Comparison of ENCODE assay signal across 11 mouse cellular contexts in genomic region chr17:28352018-28352417, GRCm38 (mm10). TPM values are rescaled to one million over a fixed set of nuclear protein-coding genes. Genes with fewer than 3 reads are reported as not detected.
DNase-seq lines count a peak whose midpoint lies in the region; ATAC-seq and TF ChIP-seq lines count a peak whose summit lies in the region.
"Had no signal": no experiment of that assay in that cellular context is flagged by ENCODE, and none has a peak within 500 bp of the region (broad histone marks: within the 10 kb centered on the region; RNA-seq: fewer than 3 reads in every experiment).

No protein-coding gene starts in this region.

- no peak for TF ChIP-seq CTCF in E14TG2a.4 (conservative IDR thresholded peaks at IDR 0.05; ENCODE audit: low read length)

- peaks cover 11% of the 10 kb centered on the region for H3K4me1 ChIP-seq in hindbrain, embryonic 11.5 days (replicated peaks; ENCODE audit: control insufficient read depth, insufficient read depth, low read length)
- H3K4me1 ChIP-seq in hindbrain, embryonic 13.5 days (replicated peaks) = peaks cover 37% of the 10 kb centered on the region
- peaks cover 58% of the 10 kb centered on the region for H3K4me1 ChIP-seq in E14TG2a.4 (replicated peaks; ENCODE audit: low read depth, low read length)
- H3K4me1 ChIP-seq in embryonic facial prominence, embryonic 10.5 days = peaks cover 62% of the 10 kb centered on the region
- peaks cover 40% of the 10 kb centered on the region for H3K4me1 ChIP-seq in liver, embryonic 11.5 days (replicated peaks; ENCODE audit: control insufficient read depth, insufficient read depth, low read length)

- no peaks in the 10 kb centered on the region for H3K36me3 ChIP-seq in hindbrain, embryonic 11.5 days (ENCODE audit: control insufficient read depth, insufficient read depth, low read length)
- no peaks in the 10 kb centered on the region for H3K36me3 ChIP-seq in hindbrain, embryonic 13.5 days
- H3K36me3 ChIP-seq in E14TG2a.4 (ENCODE audit: insufficient read depth, low read length) = no peaks in the 10 kb centered on the region
- H3K36me3 ChIP-seq in embryonic facial prominence, embryonic 10.5 days (replicated peaks) = 0 out of 2 replicates have a peak, but pooled peaks cover 2% of the 10 kb centered on the region
- H3K36me3 ChIP-seq in liver, embryonic 11.5 days (ENCODE audit: control insufficient read depth, insufficient read depth, low read length) = no peaks in the 10 kb centered on the region

- no peak for DNase-seq in hindbrain, embryonic 11.5 days (ENCODE audit: low spot score)
- DNase-seq in embryonic facial prominence, embryonic 10.5 days (ENCODE audit: low spot score) = no peak
- peak; percentile 69 for DNase-seq in liver, embryonic 11.5 days (ENCODE audit: low spot score)
- DNase-seq in right cerebral cortex, postnatal 14 days = no peak
- no peak for DNase-seq in cerebellum, adult 18-20 months
- DNase-seq: adrenal gland, postnatal 36 days; right cerebral cortex, adult 18-20 months had no signal

- H3K9me3 ChIP-seq in hindbrain, embryonic 11.5 days (ENCODE audit: control insufficient read depth, low read length) = no peaks in the 10 kb centered on the region
- H3K9me3 ChIP-seq in hindbrain, embryonic 13.5 days = no peaks in the 10 kb centered on the region
- no peaks in the 10 kb centered on the region for H3K9me3 ChIP-seq in E14TG2a.4 (ENCODE audit: low read length)
- 0 out of 2 replicates have a peak, but pooled peaks cover 3% of the 10 kb centered on the region for H3K9me3 ChIP-seq in embryonic facial prominence, embryonic 10.5 days
- no peaks in the 10 kb centered on the region for H3K9me3 ChIP-seq in liver, embryonic 11.5 days (ENCODE audit: control insufficient read depth, low read length)

- WGBS in hindbrain, embryonic 11.5 days = 6% methylated on average over 11 of the region's 11 CpGs
- WGBS in hindbrain, embryonic 13.5 days = 10% methylated on average over 11 of the region's 11 CpGs
- 6% methylated on average over 11 of the region's 11 CpGs for WGBS in embryonic facial prominence, embryonic 10.5 days
- WGBS in liver, embryonic 11.5 days = 2% methylated on average over 11 of the region's 11 CpGs

- ATAC-seq in hindbrain, embryonic 11.5 days (ENCODE audit: low FRiP score) = no peak
- no peak for ATAC-seq in hindbrain, embryonic 13.5 days (ENCODE audit: low FRiP score)
- ATAC-seq in liver, embryonic 11.5 days (replicated peaks; ENCODE audit: low FRiP score) = peak; percentile 82
- no peak for ATAC-seq in inflammation-experienced regulatory T-cells, adult 6 months

- no peak overlapping the region for H3K27ac ChIP-seq in hindbrain, embryonic 11.5 days (ENCODE audit: low read depth, low read length)
- H3K27ac ChIP-seq in hindbrain, embryonic 13.5 days = no peak overlapping the region
- H3K27ac ChIP-seq in embryonic facial prominence, embryonic 10.5 days (replicated peaks) = peak overlapping the region; percentile 96
- H3K27ac ChIP-seq in liver, embryonic 11.5 days (ENCODE audit: low read depth, low read length) = peak overlapping the region; percentile 95

- H3K9ac ChIP-seq in hindbrain, embryonic 11.5 days (ENCODE audit: low read depth, low read length) = no peak overlapping the region
- no peak overlapping the region for H3K9ac ChIP-seq in hindbrain, embryonic 13.5 days
- H3K9ac ChIP-seq in liver, embryonic 11.5 days (ENCODE audit: low read depth, low read length) = peak overlapping the region; percentile 74

- 0 out of 2 replicates have a peak overlapping the region, but pooled peaks have one; percentile 76 for H3K4me3 ChIP-seq in hindbrain, embryonic 11.5 days (ENCODE audit: low read depth, low read length)
- H3K4me3 ChIP-seq in hindbrain, embryonic 13.5 days = no peak overlapping the region
- H3K4me3 ChIP-seq in E14TG2a.4 (replicated peaks; ENCODE audit: low read length) = peak overlapping the region; percentile 89
- H3K4me3 ChIP-seq in embryonic facial prominence, embryonic 10.5 days = peak overlapping the region; percentile 91
- peak overlapping the region; percentile 81 for H3K4me3 ChIP-seq in liver, embryonic 11.5 days (ENCODE audit: low read depth, low read length)

- peaks cover 15% of the 10 kb centered on the region for H3K27me3 ChIP-seq in hindbrain, embryonic 11.5 days (ENCODE audit: control insufficient read depth, insufficient read depth, low read length)
- H3K27me3 ChIP-seq in hindbrain, embryonic 13.5 days = peaks cover 62% of the 10 kb centered on the region
- H3K27me3 ChIP-seq in E14TG2a.4 (ENCODE audit: insufficient read depth, low read length) = peaks cover 78% of the 10 kb centered on the region
- H3K27me3 ChIP-seq in embryonic facial prominence, embryonic 10.5 days (replicated peaks; ENCODE audit: low read depth, poor library complexity, severe bottlenecking) = peaks cover 61% of the 10 kb centered on the region
- peaks cover 18% of the 10 kb centered on the region for H3K27me3 ChIP-seq in liver, embryonic 11.5 days (replicated peaks; ENCODE audit: control insufficient read depth, insufficient read depth, low read length)

- peak overlapping the region; percentile 95 for H3K4me2 ChIP-seq in hindbrain, embryonic 11.5 days (replicated peaks; ENCODE audit: low read depth, low read length)
- H3K4me2 ChIP-seq in hindbrain, embryonic 13.5 days = no peak overlapping the region; the same call in 1 of the 2 replicates
- peak overlapping the region; percentile 95 for H3K4me2 ChIP-seq in liver, embryonic 11.5 days

RNA-seq across cellular contexts. Expression of gene Tead3, which starts 1.4 kb away (rescaled TPM):
- 3.7 and 5.1 TPM in 2 replicates for polyA plus RNA-seq in hindbrain, embryonic 11.5 days (2014; fragmentation: Nextera tagmentation; extraction: Ambion mirVana)
- 1.8 and 2.0 TPM in 2 replicates for polyA plus RNA-seq in hindbrain, embryonic 13.5 days (2015; fragmentation: Nextera tagmentation; extraction: Ambion mirVana)
- polyA plus RNA-seq in embryonic facial prominence, embryonic 10.5 days (2016; fragmentation: Nextera tagmentation; extraction: Ambion mirVana) = 8.4 and 9.2 TPM in 2 replicates
- 4.3 and 4.6 TPM in 2 replicates for polyA plus RNA-seq in liver, embryonic 11.5 days (2014; fragmentation: Nextera tagmentation; extraction: Ambion mirVana)
- polyA plus RNA-seq in inflammation-experienced regulatory T-cells, adult 6 months (2017; shearing (Covaris generic)) = not detected

RNA-seq across cellular contexts. Expression of gene Tulp1, which starts 13.0 kb away (rescaled TPM):
- 2.9 and 4.1 TPM in 2 replicates for polyA plus RNA-seq in hindbrain, embryonic 11.5 days (2014; fragmentation: Nextera tagmentation; extraction: Ambion mirVana)
- polyA plus RNA-seq in hindbrain, embryonic 13.5 days (2015; fragmentation: Nextera tagmentation; extraction: Ambion mirVana) = 2.1 and 2.2 TPM in 2 replicates
- polyA plus RNA-seq in embryonic facial prominence, embryonic 10.5 days (2016; fragmentation: Nextera tagmentation; extraction: Ambion mirVana) = 3.4 and 4.9 TPM in 2 replicates
- polyA plus RNA-seq in liver, embryonic 11.5 days (2014; fragmentation: Nextera tagmentation; extraction: Ambion mirVana) = 2.8 and 3.3 TPM in 2 replicates
- under 1 TPM in 2 of 3 experiments, not detected in 1; 0.24 to 0.39 TPM for polyA plus RNA-seq in inflammation-experienced regulatory T-cells, adult 6 months (2017; shearing (Covaris generic))
- polyA plus RNA-seq: cortical plate, adult 2 months had no signal

RNA-seq across cellular contexts. Expression of gene Rpl10a, which starts 23.7 kb away (rescaled TPM):
- polyA plus RNA-seq in hindbrain, embryonic 11.5 days (2014; fragmentation: Nextera tagmentation; extraction: Ambion mirVana) = 445 and 475 TPM in 2 replicates
- 336 and 366 TPM in 2 replicates for polyA plus RNA-seq in hindbrain, embryonic 13.5 days (2015; fragmentation: Nextera tagmentation; extraction: Ambion mirVana)
- 539 and 546 TPM in 2 replicates for polyA plus RNA-seq in embryonic facial prominence, embryonic 10.5 days (2016; fragmentation: Nextera tagmentation; extraction: Ambion mirVana)
- polyA plus RNA-seq in liver, embryonic 11.5 days (2014; fragmentation: Nextera tagmentation; extraction: Ambion mirVana) = 683 and 733 TPM in 2 replicates
- 100 to 1,000 TPM; 514 to 941 (median 691) TPM for polyA plus RNA-seq in inflammation-experienced regulatory T-cells, adult 6 months (2017; shearing (Covaris generic))

RNA-seq across cellular contexts. Expression of gene Fance, which starts 38.7 kb away (rescaled TPM):
- 18.7 and 22.5 TPM in 2 replicates for polyA plus RNA-seq in hindbrain, embryonic 11.5 days (2014; fragmentation: Nextera tagmentation; extraction: Ambion mirVana)
- 21.9 and 24.2 TPM in 2 replicates for polyA plus RNA-seq in hindbrain, embryonic 13.5 days (2015; fragmentation: Nextera tagmentation; extraction: Ambion mirVana)
- polyA plus RNA-seq in embryonic facial prominence, embryonic 10.5 days (2016; fragmentation: Nextera tagmentation; extraction: Ambion mirVana) = 28.4 and 30.9 TPM in 2 replicates
- polyA plus RNA-seq in liver, embryonic 11.5 days (2014; fragmentation: Nextera tagmentation; extraction: Ambion mirVana) = 30.2 and 31.1 TPM in 2 replicates
- 1 to 10 TPM; 3.2 to 8.3 (median 6.6) TPM for polyA plus RNA-seq in inflammation-experienced regulatory T-cells, adult 6 months (2017; shearing (Covaris generic))

Comparison
In these comparisons a context has a peak if more than half of its experiments do, and no peak if none do; other contexts are left out.
1. H3K27ac ChIP-seq: peak in embryonic facial prominence, embryonic 10.5 days (single experiment) and liver, embryonic 11.5 days (single experiment); none in hindbrain, embryonic 11.5 days (single experiment) and hindbrain, embryonic 13.5 days (single experiment).